Mouse (Mus musculus) liver, adult 2 months (tissue): ENCODE results near the gene Hira.

ENCODE experiments used
- CTCF ChIP-seq: fragments of 200-500 bp; IDR thresholded peaks from 2 replicates; pipeline ENCODE4 v1.5.1; 2011; ENCODE audit warnings: low read depth, low read length, control low read depth
- POLR2A ChIP-seq: fragments of 200-500 bp; IDR thresholded peaks from 2 replicates; pipeline ENCODE4 v1.6.1; 2011; ENCODE audit warnings: low read length, control low read depth; ENCODE audit not compliant: insufficient read depth; ENCODE audit errors: extremely low read depth

DNA sequence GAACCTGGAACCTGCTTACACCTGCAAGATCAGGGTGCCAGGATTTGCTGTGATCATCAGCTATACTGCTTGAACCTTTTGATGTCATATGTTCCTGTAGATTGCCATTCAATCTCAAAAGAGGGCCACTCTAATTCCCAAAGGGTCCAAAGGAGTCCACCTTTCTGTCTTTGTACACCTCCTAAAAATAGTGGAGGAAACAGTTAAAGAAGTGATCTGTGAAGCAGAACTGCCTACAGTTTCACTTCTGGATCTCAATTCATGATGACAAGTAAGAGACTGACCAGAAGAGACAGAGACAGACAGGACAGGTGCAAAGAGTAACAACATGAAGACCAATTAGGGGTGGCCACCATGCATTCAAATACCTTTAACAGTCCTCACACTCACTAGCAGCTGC, 86.6 kb downstream of the Hira start:
- TF ChIP-seq POLR2A (no peak), CTCF (no peak)
